Mouse (Mus musculus) T-helper 1 cell (primary cell): ENCODE measurements around the gene Banp.

Experiments
- in situ Hi-C: fragments of 300-600 bp; cut with MboI, MseI; formaldehyde crosslinking; loops from one replicate; pipeline ENCODE4 v1.15.1; 2025; ENCODE audit warnings: high pct_unique_total_duplicates

The Banp gene

GRCm38 (mm10) chr8:121949941-121950748, 595 bp downstream of the Banp start:
- in situ Hi-C loops, result no loop called here

- in situ Hi-C loops, result no loop called here
Measured at GRCm38 (mm10) chr8:121950749-121951655, 1.5 kb downstream of the Banp start.

GRCm38 (mm10) chr8:121951656-121952009, 2.1 kb downstream of the Banp start:
- in situ Hi-C loops, result no loop called here

- in situ Hi-C loops, result no loop called here
Measured at GRCm38 (mm10) chr8:121952122-121952521, 2.6 kb downstream of the Banp start.

- in situ Hi-C loops, result no loop called here
Measured at GRCm38 (mm10) chr8:121952800-121953199, 3.2 kb downstream of the Banp start.

- in situ Hi-C loops, result no loop called here
Measured at GRCm38 (mm10) chr8:121953821-121954545, 4.4 kb downstream of the Banp start.

- in situ Hi-C loops, result no loop called here
Measured at GRCm38 (mm10) chr8:121954981-121955555, 5.5 kb downstream of the Banp start.

- in situ Hi-C loops, result no loop called here
Measured at GRCm38 (mm10) chr8:121955825-121956500, 6.4 kb downstream of the Banp start.

GRCm38 (mm10) chr8:121958395-121958794, 8.8 kb downstream of the Banp start:
- in situ Hi-C loops, result no loop called here

GRCm38 (mm10) chr8:121962892-121963291, 13.3 kb downstream of the Banp start:
- in situ Hi-C loops, result no loop called here

- in situ Hi-C loops, result no loop called here
Measured at GRCm38 (mm10) chr8:121964716-121965512, 15.4 kb downstream of the Banp start.

- in situ Hi-C loops, result no loop called here
Measured at GRCm38 (mm10) chr8:121966110-121966509, 16.6 kb downstream of the Banp start.

- in situ Hi-C loops, result no loop called here
Measured at GRCm38 (mm10) chr8:121966714-121967448, 17.3 kb downstream of the Banp start.

GRCm38 (mm10) chr8:121967977-121968376, 18.4 kb downstream of the Banp start:
- in situ Hi-C loops, result no loop called here

GRCm38 (mm10) chr8:121968542-121968941, 19.0 kb downstream of the Banp start:
- in situ Hi-C loops, result no loop called here

GRCm38 (mm10) chr8:121970225-121970624, 20.7 kb downstream of the Banp start:
- in situ Hi-C loops, result no loop called here

- in situ Hi-C loops, result no loop called here
Measured at GRCm38 (mm10) chr8:121971488-121972058, 22.0 kb downstream of the Banp start.

GRCm38 (mm10) chr8:121973906-121974305, 24.4 kb downstream of the Banp start:
- in situ Hi-C loops, result no loop called here
